Mouse (Mus musculus) midbrain, embryonic 11.5 days (tissue): ENCODE measurements at regions not wholly inside any gene's neighbourhood (a gene's known extent, or its start where the extent isn't known, plus 50 kb on each side); places are given as distances from the start of the nearest gene placed in this dataset. TPM values are rescaled to one million over a fixed set of nuclear protein-coding genes. Genes with fewer than 3 reads are reported as not detected.

Source experiments
- ATAC-seq: fragments of 200-750 bp; cut with Nextera tagmentation; 2 replicates; pipeline ENCODE4 v1.8.0; 2017; ENCODE audit warnings: moderate TSS enrichment, moderate library complexity; ENCODE audit not compliant: low FRiP score
- DNase-seq: peaks from one replicate; pipeline ENCODE4 v3.0.0; 2015; ENCODE audit warnings: low spot score; ENCODE audit errors: missing footprints
- H3K27ac ChIP-seq: fragments of 300-500 bp; sonication (generic); 2 replicates; pipeline ENCODE4 v1.5.1; 2014; ENCODE audit warnings: low read depth, low read length
- H3K27me3 ChIP-seq: fragments of 300-500 bp; sonication (generic); 2 replicates; pipeline ENCODE4 v1.6.1; 2014; ENCODE audit warnings: mild to moderate bottlenecking, low read length, moderate library complexity, mixed read lengths; ENCODE audit not compliant: control insufficient read depth, insufficient read depth
- H3K36me3 ChIP-seq: fragments of 300-500 bp; sonication (generic); 2 replicates; pipeline ENCODE4 v1.6.1; 2014; ENCODE audit warnings: mild to moderate bottlenecking, low read length, moderate library complexity, mixed read lengths; ENCODE audit not compliant: control insufficient read depth, insufficient read depth
- H3K4me1 ChIP-seq: fragments of 300-500 bp; sonication (generic); 2 replicates; pipeline ENCODE4 v1.6.1; 2014; ENCODE audit warnings: low read length; ENCODE audit not compliant: control insufficient read depth, insufficient read depth
- H3K4me2 ChIP-seq: fragments of 300-500 bp; sonication (generic); 2 replicates; pipeline ENCODE4 v1.6.1; 2014; ENCODE audit warnings: mild to moderate bottlenecking, moderate library complexity
- H3K4me3 ChIP-seq: fragments of 300-500 bp; sonication (generic); 2 replicates; pipeline ENCODE4 v1.5.1; 2014; ENCODE audit warnings: low read depth, low read length
- H3K9ac ChIP-seq: fragments of 300-500 bp; sonication (generic); 2 replicates; pipeline ENCODE4 v1.6.1; 2014; ENCODE audit warnings: low read length
- H3K9me3 ChIP-seq: fragments of 300-500 bp; sonication (generic); 2 replicates; pipeline ENCODE4 v1.6.1; 2016; ENCODE audit warnings: low read length; ENCODE audit not compliant: control insufficient read depth
- WGBS: fragments of 180-500 bp; shearing (Covaris S2); extraction: QIAGEN DNeasy Blood & Tissue Kit; methylation state at CpG from one replicate; pipeline ENCODE4 v1.1.7; 2014; 5-methylcytosine and 5-hydroxymethylcytosine counted together
- microRNA-seq: library from miRNA; unstranded; fragments of <30 nt; microRNA quantifications from one replicate; pipeline ENCODE4, GENCODE M21; 2017

DNA sequence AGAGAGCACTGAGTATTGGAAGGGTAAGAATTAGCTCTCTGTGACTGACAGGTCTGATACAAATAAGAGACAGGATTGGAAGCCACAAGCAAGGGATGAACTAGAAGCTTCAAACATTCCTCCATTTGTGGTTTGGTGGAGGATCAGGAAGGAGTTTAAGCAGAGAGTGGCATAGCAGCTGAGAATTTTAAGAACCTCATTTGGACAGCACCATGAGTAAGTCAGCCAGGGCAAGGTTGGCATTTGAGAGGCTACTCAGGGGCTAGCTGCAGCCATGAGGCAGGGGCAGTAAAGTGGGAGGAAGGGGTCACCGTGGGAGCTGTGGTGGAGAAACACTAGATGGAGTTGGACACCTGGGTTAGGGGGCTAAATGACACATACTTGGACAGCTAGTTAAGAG, 56.2 kb upstream of the Kif2a start:
- no peak for DNase-seq
- Histone ChIP-seq H3K4me1 (no peaks in the 10 kb centered on the region), H3K4me3 (no peak overlapping the region), H3K27me3 (no peaks in the 10 kb centered on the region), H3K27ac (no peak overlapping the region), H3K9ac (no peak overlapping the region), H3K4me2 (no peak overlapping the region), H3K9me3 (no peaks in the 10 kb centered on the region), H3K36me3 (no peaks in the 10 kb centered on the region)
- 100% methylated on average over 1 of the region's 1 CpGs for WGBS
- ATAC-seq: no peak

DNA sequence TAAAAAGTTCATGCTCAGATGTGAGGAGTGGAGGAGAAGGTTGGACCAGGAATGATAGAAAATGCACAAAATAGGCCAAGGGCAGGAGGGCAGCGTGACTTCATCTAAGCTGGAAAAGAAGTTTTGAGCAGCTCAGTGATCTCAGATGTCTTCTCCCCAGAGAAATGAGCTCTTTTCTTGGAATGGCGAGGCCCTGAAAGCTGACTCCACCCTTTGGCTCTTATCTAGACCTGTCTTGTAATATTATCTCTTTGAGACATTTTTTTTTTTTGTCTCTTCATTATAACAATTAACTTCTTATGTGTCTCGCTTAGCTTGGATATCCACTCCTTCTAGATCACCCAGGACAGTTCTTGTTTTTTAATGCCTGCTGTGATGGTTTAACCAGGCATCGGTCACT, 53.0 kb upstream of the Kif2a start:
- H3K4me2 ChIP-seq: no peak overlapping the region
- H3K27ac ChIP-seq: no peak overlapping the region
- DNase-seq (no peak), ATAC-seq (no peak)
- H3K4me3 ChIP-seq: no peak overlapping the region
- 89% methylated on average over 4 of the region's 4 CpGs for WGBS
- no peak overlapping the region for H3K9ac ChIP-seq
- H3K9me3 ChIP-seq: no peaks in the 10 kb centered on the region
- H3K4me1 ChIP-seq: peaks cover 7% of the 10 kb centered on the region; the same call in 1 of the 2 replicates
- no peaks in the 10 kb centered on the region for H3K27me3 ChIP-seq
- H3K36me3 ChIP-seq: no peaks in the 10 kb centered on the region

DNA sequence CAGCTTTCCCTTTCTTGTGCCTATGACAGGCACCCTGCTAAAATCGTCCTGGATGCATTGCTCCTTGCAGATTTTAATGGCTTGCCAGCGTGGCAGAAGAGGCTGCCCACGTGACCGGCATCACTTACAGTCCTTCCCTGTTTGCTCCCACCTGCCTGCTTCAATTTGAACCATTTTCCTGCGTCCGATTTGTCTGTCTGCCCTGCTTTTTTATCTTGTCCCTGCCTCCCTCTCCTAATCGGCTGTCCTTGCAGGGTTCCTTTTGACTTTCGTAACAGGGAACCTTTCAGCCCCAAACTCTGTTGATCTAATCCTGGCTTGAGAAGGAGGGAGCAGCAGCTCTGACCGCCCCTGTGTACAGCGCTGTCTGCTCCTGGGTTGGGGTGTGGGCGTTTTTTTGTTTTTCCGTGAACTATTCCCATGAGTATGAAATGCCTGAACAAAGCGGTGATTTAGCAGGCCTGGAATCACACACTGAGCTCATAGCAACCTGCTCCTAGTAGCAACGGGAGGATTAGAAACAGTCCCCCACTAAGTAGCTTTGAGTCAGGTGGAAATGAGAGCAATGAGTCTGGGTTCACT, 51.2 kb upstream of the Kif2a start:
- Histone ChIP-seq H3K27me3 (no peaks in the 10 kb centered on the region), H3K9me3 (no peaks in the 10 kb centered on the region), H3K36me3 (no peaks in the 10 kb centered on the region), H3K27ac (peak overlapping the region; percentile 4), H3K4me3 (peak overlapping the region; percentile 16; the same call in 1 of the 2 replicates), H3K9ac (peak overlapping the region; percentile 47; the same call in 1 of the 2 replicates), H3K4me1 (peaks cover 7% of the 10 kb centered on the region; the same call in 1 of the 2 replicates), H3K4me2 (peak overlapping the region; percentile 37)
- 2% methylated on average over 14 of the region's 14 CpGs for WGBS
- DNase-seq: peak; percentile 93
- peak; percentile 91 for ATAC-seq

DNA sequence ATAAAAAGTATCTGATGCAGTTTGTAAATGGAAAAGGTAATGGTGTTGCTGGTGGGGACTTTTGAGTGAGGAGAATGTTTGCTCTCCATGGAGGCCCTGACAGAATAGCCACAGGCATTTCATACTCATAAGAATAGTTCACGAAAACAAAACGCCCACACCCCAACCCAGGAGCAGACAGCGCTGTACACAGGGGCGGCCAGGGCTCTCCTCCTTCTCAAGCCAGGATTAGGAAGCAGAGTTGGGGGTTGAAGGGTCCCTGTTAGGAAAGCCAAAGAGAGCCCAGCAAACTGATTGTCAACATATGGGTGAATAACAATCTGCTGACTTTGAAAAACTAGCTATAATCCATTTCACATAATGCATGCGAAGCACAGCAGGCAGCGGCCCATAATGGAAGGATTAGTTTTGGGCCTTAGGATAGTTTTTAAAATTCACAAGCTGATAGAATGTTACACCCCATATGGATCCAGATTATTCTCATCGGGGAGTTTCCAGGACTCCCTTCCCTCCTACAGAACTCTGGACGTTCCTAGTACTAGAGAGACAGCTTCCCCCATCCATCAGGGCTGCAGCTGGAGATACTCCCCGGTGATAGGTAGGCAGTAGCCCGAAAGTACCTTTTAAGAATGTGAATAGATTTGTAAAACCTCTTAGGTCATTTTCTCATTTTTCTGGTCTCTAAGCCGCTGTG, 50.6 kb upstream of the Kif2a start:
- ATAC-seq: peak; percentile 71
- H3K4me1 ChIP-seq: peaks cover 7% of the 10 kb centered on the region; the same call in 1 of the 2 replicates
- H3K4me2 ChIP-seq: peak overlapping the region; percentile 37
- H3K27ac ChIP-seq: peak overlapping the region; percentile 4
- peak overlapping the region; percentile 47; the same call in 1 of the 2 replicates for H3K9ac ChIP-seq
- 10% methylated on average over 11 of the region's 11 CpGs for WGBS
- peak; percentile 93 for DNase-seq
- H3K27me3 ChIP-seq: no peaks in the 10 kb centered on the region
- H3K36me3 ChIP-seq: no peaks in the 10 kb centered on the region
- peak overlapping the region; percentile 16; the same call in 1 of the 2 replicates for H3K4me3 ChIP-seq
- H3K9me3 ChIP-seq: no peaks in the 10 kb centered on the region

Small RNA genes in the stretch of these regions (microRNA-seq; reads per million reads assigned to microRNA genes)
- gene Gm22118: not detected
